Mouse (Mus musculus): ENCODE results near the gene Ppat.

The Ppat gene

DNA sequence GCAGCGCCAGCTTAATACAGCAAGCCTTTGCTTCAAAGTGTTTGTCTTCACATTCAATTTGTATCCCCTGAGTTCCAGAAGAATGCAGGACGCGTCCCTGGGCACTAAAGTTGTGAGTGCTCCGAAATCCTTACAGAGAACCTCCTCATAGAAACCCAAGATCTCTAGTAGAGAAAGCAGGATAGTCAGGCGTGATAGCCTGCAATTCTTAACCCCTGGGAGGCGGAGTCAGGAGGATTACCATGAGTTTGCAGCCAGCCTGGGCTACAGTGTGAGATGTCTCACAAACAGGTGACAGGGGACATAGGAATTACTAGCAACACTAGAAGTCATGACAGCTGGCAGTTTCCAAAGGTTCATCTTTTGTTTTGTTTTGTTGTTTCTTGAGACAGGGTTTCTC, 81.8 kb downstream of the Ppat start:
- DNase-seq: no peak

DNA sequence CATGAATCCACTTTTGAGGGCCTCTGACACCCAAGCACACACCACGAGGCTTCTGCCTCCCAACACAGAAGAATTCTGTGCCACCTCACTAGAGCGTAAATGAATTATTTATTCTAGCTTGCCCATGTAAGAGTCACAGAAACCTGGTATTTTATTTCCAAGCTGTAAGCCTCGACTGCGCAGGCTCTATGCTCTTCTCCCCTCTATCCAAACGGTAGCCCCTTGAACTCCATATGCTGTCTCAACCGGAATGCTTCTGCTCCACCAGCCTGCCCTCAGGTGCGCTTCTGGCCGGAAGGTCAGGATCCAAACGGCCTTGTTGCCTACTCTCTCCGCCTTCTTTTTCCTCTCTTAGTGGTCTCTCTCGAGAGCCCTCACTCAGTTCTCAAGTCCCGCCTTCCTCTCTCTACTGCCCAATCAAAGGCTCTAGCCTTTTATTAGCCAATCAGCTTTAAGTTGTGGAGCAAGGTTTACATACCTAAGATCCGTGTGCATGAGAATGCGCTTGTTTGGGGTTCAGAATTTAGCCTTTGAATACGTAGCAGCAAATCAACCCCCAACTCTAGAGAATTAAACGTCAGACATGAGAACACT, 82.6 kb downstream of the Ppat start:
- no peak for DNase-seq

DNA sequence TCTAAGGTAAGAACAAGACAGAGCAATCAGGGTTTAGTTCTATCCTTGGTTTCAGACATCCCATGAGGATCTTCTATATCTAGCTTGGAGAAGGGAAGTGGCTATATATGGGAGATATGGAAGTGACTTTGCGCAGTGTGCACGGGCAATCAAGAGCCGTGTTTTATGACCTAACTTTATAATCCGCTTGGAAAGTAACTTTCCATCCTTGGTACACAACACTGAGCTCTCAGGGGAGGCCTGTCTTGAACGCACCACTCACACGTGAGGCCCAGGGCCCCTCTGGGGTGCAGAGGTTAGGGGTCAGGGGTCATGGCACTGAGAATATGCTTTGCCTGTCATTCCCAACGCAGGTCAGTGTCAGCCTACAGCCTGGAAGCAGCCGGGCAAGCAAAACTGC, 84.6 kb downstream of the Ppat start:
- no peak for DNase-seq
